In the genomic region with DNA sequence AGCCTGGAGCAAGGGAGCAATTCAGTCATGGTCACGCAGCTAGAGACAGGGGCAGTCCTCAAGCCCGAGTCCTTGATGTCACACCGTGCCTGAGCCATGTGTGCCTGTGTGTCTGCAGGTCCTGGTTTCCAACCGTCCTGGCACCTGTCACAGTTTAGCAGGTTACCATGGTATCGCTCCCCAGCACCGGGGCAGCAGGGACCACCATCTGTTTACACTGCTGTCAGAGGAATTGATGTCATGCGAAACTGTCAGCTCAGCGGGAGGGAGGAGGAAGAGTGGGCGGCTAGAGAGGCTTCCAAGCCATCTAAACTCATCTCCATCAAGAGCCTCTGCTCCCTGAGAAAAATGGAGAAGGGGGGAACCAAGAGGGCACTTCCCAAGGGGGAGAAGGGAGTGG, we compare ENCODE assay signal across 9 mouse cellular contexts.
A peak's percentile ranks its signal among the peaks of the same experiment; 100 is the strongest.
DNase-seq lines count a peak whose midpoint lies in the region; ATAC-seq and TF ChIP-seq lines count a peak whose summit lies in the region.
"Had no signal": no experiment of that assay in that cellular context is flagged by ENCODE, and none has a peak within 500 bp of the region (broad histone marks: within the 10 kb centered on the region; RNA-seq: fewer than 3 reads in every experiment).

No protein-coding gene starts in this region.

- 26% methylated on average over 9 of the region's 9 CpGs for WGBS in forebrain, embryonic 15.5 days
- 30% methylated on average over 9 of the region's 9 CpGs for WGBS in thymus, adult 2 months

- H3K4me2 ChIP-seq in forebrain, embryonic 15.5 days (replicated peaks): no peak overlapping the region

- no peak overlapping the region for H3K4me3 ChIP-seq in forebrain, embryonic 15.5 days
- H3K4me3 ChIP-seq in thymus, adult 2 months (ENCODE audit: control insufficient read depth, insufficient read depth, low read length): no peak overlapping the region

- peak overlapping the region; percentile 48 for H3K27ac ChIP-seq in forebrain, embryonic 15.5 days (replicated peaks)
- no peak overlapping the region for H3K27ac ChIP-seq in thymus, adult 2 months (ENCODE audit: control insufficient read depth, insufficient read depth, low read length)

- TF ChIP-seq POLR2A in thymus, adult 2 months (IDR thresholded peaks at IDR 0.05; ENCODE audit: control insufficient read depth, extremely low read depth, insufficient read depth, low read length, poor library complexity): no peak

- H3K9ac ChIP-seq in forebrain, embryonic 15.5 days (replicated peaks): no peak overlapping the region

- ATAC-seq in forebrain, embryonic 15.5 days (replicated peaks): peak; percentile 79

- peaks cover 22% of the 10 kb centered on the region for H3K4me1 ChIP-seq in forebrain, embryonic 15.5 days
- H3K4me1 ChIP-seq in thymus, adult 2 months (replicated peaks; ENCODE audit: control insufficient read depth, insufficient read depth, low read length): no peaks in the 10 kb centered on the region

- H3K9me3 ChIP-seq in forebrain, embryonic 15.5 days: no peaks in the 10 kb centered on the region

- peak; percentile 56 to 62 for DNase-seq in left cerebral cortex, postnatal 10 days (ENCODE audit: extremely low spot score in 1 of 2, low spot score in 2 of 2)
- no peak for DNase-seq in left cerebral cortex, adult 11 months (ENCODE audit: low spot score)
- DNase-seq in layer of hippocampus, postnatal 25 days (ENCODE audit: extremely low spot score in 1 of 2, low spot score in 1 of 2): peak; percentile 53 to 58
- peak; percentile 36 for DNase-seq in right cerebral cortex, postnatal 14 days
- DNase-seq in thymus, adult 2 months: no peak
- DNase-seq in heart, postnatal 36 days: no peak
- no peak for DNase-seq in heart, postnatal 25 days (ENCODE audit: low spot score)
- DNase-seq: lung, postnatal 14 days had no signal

- H3K36me3 ChIP-seq in forebrain, embryonic 15.5 days: no peaks in the 10 kb centered on the region
- no peaks in the 10 kb centered on the region for H3K36me3 ChIP-seq in thymus, adult 2 months (ENCODE audit: control insufficient read depth, insufficient read depth, low read length)

- intact Hi-C loops in left cerebral cortex, postnatal 10 days (cut with DNase I): no loop called here
- intact Hi-C loops in heart, postnatal 36 days (cut with DNase I): no loop called here
- intact Hi-C loops in heart, postnatal 25 days (cut with DNase I): no loop called here

- H3K27me3 ChIP-seq in forebrain, embryonic 15.5 days: no peaks in the 10 kb centered on the region
- H3K27me3 ChIP-seq in thymus, adult 2 months (ENCODE audit: control insufficient read depth, insufficient read depth, low read length): no peaks in the 10 kb centered on the region; the same call in 1 of the 2 replicates

- no peak for TF ChIP-seq CTCF in thymus, adult 2 months (IDR thresholded peaks at IDR 0.05; ENCODE audit: borderline replicate concordance, control insufficient read depth, extremely low read depth, insufficient read depth, low read length, poor library complexity)

Comparison
In these comparisons a context has a peak if more than half of its experiments do, and no peak if none do; other contexts are left out.
1. DNase-seq: peak in left cerebral cortex, postnatal 10 days (2 of 2), layer of hippocampus, postnatal 25 days (2 of 2) and right cerebral cortex, postnatal 14 days (single experiment); none in left cerebral cortex, adult 11 months (single experiment), thymus, adult 2 months (single experiment), heart, postnatal 36 days (0 of 2) and heart, postnatal 25 days (single experiment).